Mouse (Mus musculus) olfactory bulb, adult 2 months (tissue): ENCODE results near the gene Mnx1. TPM values are rescaled to one million over a fixed set of nuclear protein-coding genes. Genes with fewer than 3 reads are reported as not detected.

ENCODE experiments used
- H3K27ac ChIP-seq: fragments of 200-500 bp; 2 replicates; pipeline ENCODE4 v1.5.1; 2012; ENCODE audit warnings: low read depth, low read length; ENCODE audit not compliant: insufficient read depth
- H3K4me1 ChIP-seq: fragments of 200-500 bp; 2 replicates; pipeline ENCODE4 v1.6.1; 2012; ENCODE audit warnings: low read length; ENCODE audit not compliant: control insufficient read depth, insufficient read depth
- H3K4me3 ChIP-seq: fragments of 200-500 bp; 2 replicates; pipeline ENCODE4 v1.5.1; 2012; ENCODE audit warnings: mild to moderate bottlenecking, low read depth, low read length, moderate library complexity; ENCODE audit not compliant: insufficient read depth
- CTCF ChIP-seq: fragments of 200-500 bp; IDR thresholded peaks from 2 replicates; pipeline ENCODE4 v1.5.1; 2012; ENCODE audit warnings: low read depth, mild to moderate bottlenecking, low read length, moderate library complexity; ENCODE audit not compliant: insufficient read depth
- POLR2A ChIP-seq: fragments of 200-500 bp; IDR thresholded peaks from 2 replicates; pipeline ENCODE4 v1.6.1; 2012; ENCODE audit warnings: mild to moderate bottlenecking, low read depth, low read length, moderate library complexity; ENCODE audit not compliant: insufficient read depth
- WGBS: fragments of 180-500 bp; shearing (Covaris S2); methylation state at CpG from one replicate; pipeline ENCODE4 v1.1.7; 2018; 5-methylcytosine and 5-hydroxymethylcytosine counted together
- polyA plus RNA-seq: library from polyadenylated mRNA; stranded (reverse); fragments of >200 nt; gene quantifications from 2 replicates; pipeline ENCODE4 v1.2.4, GENCODE M21; 2012; ENCODE audit warnings: low replicate concordance; ENCODE audit not compliant: missing spikeins, insufficient read depth, insufficient read length

The Mnx1 gene
- polyA plus RNA-seq, 1 experiment, result not detected

- peaks cover 13% of the 10 kb centered on the region; the same call in 1 of the 2 replicates for H3K4me1 ChIP-seq
- no peak overlapping the region for H3K4me3 ChIP-seq
- TF ChIP-seq CTCF (no peak), POLR2A (no peak)
- no peak overlapping the region for H3K27ac ChIP-seq
- WGBS, result 2% methylated on average over 14 of the region's 14 CpGs
Observed at GRCm38 (mm10) chr5:29479198-29479593, 926 bp upstream of the Mnx1 start.

- H3K27ac ChIP-seq, result no peak overlapping the region
- no peak overlapping the region for H3K4me3 ChIP-seq
- peaks cover 13% of the 10 kb centered on the region; the same call in 1 of the 2 replicates for H3K4me1 ChIP-seq
- no peak for TF ChIP-seq CTCF
- TF ChIP-seq POLR2A, result no peak
- WGBS, result 1% methylated on average over 72 of the region's 73 CpGs
Observed at GRCm38 (mm10) chr5:29477474-29478207, 629 bp downstream of the Mnx1 start.

GRCm38 (mm10) chr5:29476021-29476420, 2.2 kb downstream of the Mnx1 start:
- TF ChIP-seq POLR2A (no peak), CTCF (no peak)
- WGBS, result 8% methylated on average over 1 of the region's 1 CpGs
- no peak overlapping the region for H3K27ac ChIP-seq
- no peak overlapping the region for H3K4me3 ChIP-seq
- H3K4me1 ChIP-seq, result peaks cover 13% of the 10 kb centered on the region; the same call in 1 of the 2 replicates

DNA sequence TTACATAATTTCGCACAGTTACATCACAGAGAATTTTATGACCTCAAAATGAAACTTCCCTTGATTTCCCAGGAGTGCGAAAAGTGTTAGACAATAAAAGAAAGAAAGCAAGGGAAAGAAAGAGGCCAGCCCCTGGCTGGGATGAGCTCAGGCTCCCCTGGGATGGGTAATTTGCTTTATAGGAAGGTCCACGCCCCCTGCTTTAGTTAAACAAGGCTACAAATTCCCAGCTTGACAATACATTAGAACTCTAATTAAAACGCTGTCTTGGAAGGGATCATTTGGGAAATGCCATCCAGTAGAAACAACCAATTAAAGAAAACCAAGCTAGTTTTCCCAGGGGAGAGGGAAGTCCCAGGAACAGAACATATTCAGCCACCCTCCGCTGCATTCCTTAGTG, 2.7 kb downstream of the Mnx1 start:
- H3K27ac ChIP-seq, result no peak overlapping the region
- H3K4me1 ChIP-seq, result peaks cover 13% of the 10 kb centered on the region; the same call in 1 of the 2 replicates
- H3K4me3 ChIP-seq, result no peak overlapping the region
- 5% methylated on average over 5 of the region's 5 CpGs for WGBS
- TF ChIP-seq POLR2A (no peak), CTCF (no peak)

DNA sequence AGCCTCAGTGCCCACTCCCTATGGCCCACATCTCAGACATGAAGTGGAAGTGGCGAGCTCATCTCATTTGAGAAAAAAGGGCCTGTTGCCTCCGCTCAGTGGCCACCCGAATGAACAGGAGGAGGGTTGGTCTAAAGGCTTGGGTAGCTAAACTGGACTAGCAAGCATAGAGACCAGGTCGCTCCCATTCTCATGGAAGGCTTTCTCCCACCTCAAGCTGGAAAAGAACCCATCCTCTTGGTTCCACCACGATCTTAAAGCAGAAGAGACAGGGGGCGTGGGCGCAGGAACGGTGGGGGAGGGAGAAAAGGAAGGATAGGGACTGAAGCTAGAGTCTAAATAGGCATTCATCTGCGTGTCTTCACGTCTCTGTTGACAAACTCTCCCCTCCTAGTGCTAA, 3.2 kb downstream of the Mnx1 start:
- H3K4me3 ChIP-seq, result no peak overlapping the region
- 3% methylated on average over 10 of the region's 10 CpGs for WGBS
- no peak overlapping the region for H3K27ac ChIP-seq
- peaks cover 13% of the 10 kb centered on the region; the same call in 1 of the 2 replicates for H3K4me1 ChIP-seq
- TF ChIP-seq CTCF (no peak), POLR2A (no peak)

DNA sequence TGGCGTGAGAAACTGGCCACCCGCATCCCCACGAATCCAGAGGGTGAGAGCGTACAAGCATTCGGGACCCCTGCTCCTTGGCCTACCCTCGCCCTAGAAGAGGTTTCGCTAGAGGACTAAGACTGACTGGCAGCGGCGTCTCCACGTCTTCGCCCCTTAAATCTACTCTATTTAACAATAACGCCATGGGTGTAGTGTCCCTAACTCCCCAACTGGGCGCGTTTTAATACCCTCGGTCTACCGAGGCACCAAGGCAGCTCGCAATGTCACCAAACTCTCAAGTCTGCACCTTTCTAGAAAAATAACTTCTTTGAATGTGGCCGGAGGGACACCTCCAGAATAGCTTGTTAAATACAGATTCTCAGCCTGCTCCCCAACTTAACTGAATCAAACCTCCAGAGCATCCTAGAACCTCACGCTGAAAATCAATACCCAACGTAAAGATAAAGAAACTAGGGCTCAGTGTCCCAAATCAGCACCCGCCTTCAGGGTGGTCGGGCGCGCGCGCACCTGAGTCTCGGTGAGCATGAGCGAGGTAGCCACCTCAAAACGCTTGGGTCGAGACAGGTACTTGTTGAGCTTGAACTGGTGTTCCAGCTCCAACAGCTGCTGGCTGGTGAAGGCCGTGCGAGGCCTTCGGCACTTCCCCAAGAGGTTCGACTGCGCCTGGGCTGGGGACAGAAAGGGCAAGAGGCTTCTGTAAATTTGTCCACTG, 3.9 kb downstream of the Mnx1 start:
- peaks cover 13% of the 10 kb centered on the region; the same call in 1 of the 2 replicates for H3K4me1 ChIP-seq
- WGBS, result 4% methylated on average over 35 of the region's 35 CpGs
- H3K27ac ChIP-seq, result no peak overlapping the region
- H3K4me3 ChIP-seq, result no peak overlapping the region
- no peak for TF ChIP-seq POLR2A
- TF ChIP-seq CTCF, result no peak

GRCm38 (mm10) chr5:29473551-29474245, 4.6 kb downstream of the Mnx1 start:
- 3% methylated on average over 35 of the region's 35 CpGs for WGBS

DNA sequence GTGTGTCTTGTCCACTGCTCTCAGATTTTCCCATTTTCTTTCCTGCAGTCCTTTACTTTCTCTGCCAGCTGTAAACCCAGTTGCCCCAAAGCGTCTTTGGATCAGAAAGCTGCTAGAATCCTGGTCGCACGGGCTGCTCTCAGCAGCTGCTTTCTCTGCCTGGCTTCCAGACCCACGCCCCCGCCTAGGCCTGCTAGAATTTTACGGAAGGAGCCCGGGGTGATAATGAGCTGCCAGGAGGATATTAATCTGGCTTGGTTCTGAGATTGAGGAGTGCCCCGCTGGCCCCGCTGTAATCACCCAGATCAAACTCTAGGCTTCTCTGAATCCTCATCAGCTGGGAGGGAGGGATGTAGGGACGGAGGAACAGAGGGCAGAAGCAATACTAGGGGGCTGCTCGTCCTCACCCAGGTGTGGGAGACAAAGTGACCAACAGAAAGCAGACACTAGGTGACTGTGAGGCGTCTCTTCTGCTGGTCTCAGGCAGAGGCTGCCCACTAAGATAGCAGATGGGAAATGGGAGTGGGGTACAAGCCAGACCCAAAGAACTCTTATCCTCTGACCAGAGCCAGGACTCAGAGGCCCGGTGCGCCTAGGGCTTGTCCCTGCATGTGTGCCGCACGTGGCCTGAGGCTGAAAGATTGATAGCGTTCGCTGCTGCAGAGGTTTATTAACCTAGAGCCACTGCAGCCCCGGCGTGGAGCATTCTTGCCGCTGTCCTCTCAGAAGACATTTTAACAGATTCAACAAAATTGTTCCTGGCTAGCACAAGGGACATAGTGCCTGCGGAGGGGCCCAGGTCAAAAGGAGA, 6.2 kb downstream of the Mnx1 start:
- TF ChIP-seq POLR2A, result no peak
- TF ChIP-seq CTCF, result no peak

More at GRCm38 (mm10) chr5:29473551-29474245, 4.6 kb downstream of the Mnx1 start:
- Histone ChIP-seq H3K4me1 (peaks cover 13% of the 10 kb centered on the region; the same call in 1 of the 2 replicates), H3K4me3 (no peak overlapping the region), H3K27ac (no peak overlapping the region)
- TF ChIP-seq POLR2A (no peak), CTCF (no peak)

More for the DNA sequence above, 6.2 kb downstream of the Mnx1 start:
- Histone ChIP-seq H3K4me3 (no peak overlapping the region), H3K27ac (no peak overlapping the region), H3K4me1 (peaks cover 7% of the 10 kb centered on the region)
- WGBS, result 4% methylated on average over 22 of the region's 22 CpGs
